Mouse (Mus musculus): ENCODE results near the gene Nfs1. TPM values are rescaled to one million over a fixed set of nuclear protein-coding genes. Genes with fewer than 3 reads are reported as not detected.
"Not testable (repeated sequence)": the region's sequence is repeated elsewhere in the genome, so short reads cannot be mapped to it uniquely, and the experiment has no call there.

Nfs1 gene
- total RNA-seq (2014; rRNA removed): 34.5 and 40.3 TPM in 2 replicates
- 34.9 and 38.5 TPM in 2 replicates for polyA plus RNA-seq (2015; fragmentation: Nextera tagmentation; extraction: Ambion mirVana)

DNA sequence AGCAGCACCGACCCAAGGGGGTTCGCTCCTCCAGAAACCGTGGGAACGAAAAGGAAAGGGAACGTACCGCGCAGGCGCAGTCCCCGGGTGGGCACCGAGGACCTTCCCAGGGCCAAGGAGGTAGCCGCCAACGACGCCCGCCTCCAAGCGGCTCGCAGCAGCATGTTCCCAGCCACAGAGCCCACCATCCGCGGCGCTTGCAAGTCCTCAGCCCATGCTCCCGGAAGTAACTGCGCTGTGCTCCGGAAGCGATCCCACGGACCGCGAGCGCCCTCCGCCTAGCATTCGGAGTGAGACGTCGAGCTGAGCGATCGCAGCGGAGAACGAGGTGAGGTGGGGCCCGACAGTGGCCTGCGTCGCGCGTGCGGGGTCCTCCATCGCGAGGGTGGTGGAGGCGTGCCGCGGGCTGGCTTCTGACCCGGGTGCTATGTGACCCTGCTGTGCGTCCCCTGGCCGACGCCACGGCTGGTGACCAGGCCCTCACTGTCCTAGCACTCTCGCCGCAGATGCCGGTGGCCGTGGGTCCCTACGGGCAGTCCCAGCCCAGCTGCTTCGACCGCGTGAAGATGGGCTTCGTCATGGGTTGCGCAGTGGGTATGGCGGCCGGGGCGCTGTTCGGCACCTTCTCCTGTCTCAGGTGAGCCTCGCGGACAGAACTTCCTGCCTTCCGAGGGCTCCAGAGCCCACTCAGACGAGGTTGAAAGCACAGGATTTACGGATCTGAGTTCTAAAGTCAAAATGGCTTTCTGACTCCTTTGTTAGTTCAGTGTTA, at the start of gene Nfs1, which contains the start of gene Romo1:
Nfs1 (minus strand) TSS at position 234 of the 772 bp plus-strand sequence.
Romo1 (plus strand) TSS at position 87 of the 772 bp plus-strand sequence.
- H3K36me3 ChIP-seq (ENCODE audit: insufficient read depth, low read length): no peaks in the 10 kb centered on the region; the same call in 1 of the 2 replicates
- no peaks in the 10 kb centered on the region for H3K27me3 ChIP-seq (ENCODE audit: insufficient read depth, low read length)
- no peaks in the 10 kb centered on the region for H3K4me1 ChIP-seq (ENCODE audit: insufficient read depth, low read length)
- DNase-seq (ENCODE audit: low spot score) (peak; percentile 97), ATAC-seq (ENCODE audit: low FRiP score) (peak; percentile 98)
- peak within 1 kb of the TSS; percentile 76 for H3K4me3 ChIP-seq (ENCODE audit: low read depth, low read length)
- peak within 1 kb of the TSS; percentile 84 for H3K9ac ChIP-seq (replicated peaks; ENCODE audit: low read length, poor library complexity, severe bottlenecking)
- peak within 1 kb of the TSS; percentile 61 for H3K4me2 ChIP-seq (ENCODE audit: low read depth, low read length, poor library complexity, severe bottlenecking)
- TF ChIP-seq CTCF (IDR thresholded peaks at IDR 0.05): peak; percentile 76
- WGBS: 2% methylated on average over 67 of the region's 70 CpGs
- peak within 1 kb of the TSS; percentile 88 for H3K27ac ChIP-seq (ENCODE audit: low read depth, low read length)
- no peaks in the 10 kb centered on the region for H3K9me3 ChIP-seq (ENCODE audit: low read length)

DNA sequence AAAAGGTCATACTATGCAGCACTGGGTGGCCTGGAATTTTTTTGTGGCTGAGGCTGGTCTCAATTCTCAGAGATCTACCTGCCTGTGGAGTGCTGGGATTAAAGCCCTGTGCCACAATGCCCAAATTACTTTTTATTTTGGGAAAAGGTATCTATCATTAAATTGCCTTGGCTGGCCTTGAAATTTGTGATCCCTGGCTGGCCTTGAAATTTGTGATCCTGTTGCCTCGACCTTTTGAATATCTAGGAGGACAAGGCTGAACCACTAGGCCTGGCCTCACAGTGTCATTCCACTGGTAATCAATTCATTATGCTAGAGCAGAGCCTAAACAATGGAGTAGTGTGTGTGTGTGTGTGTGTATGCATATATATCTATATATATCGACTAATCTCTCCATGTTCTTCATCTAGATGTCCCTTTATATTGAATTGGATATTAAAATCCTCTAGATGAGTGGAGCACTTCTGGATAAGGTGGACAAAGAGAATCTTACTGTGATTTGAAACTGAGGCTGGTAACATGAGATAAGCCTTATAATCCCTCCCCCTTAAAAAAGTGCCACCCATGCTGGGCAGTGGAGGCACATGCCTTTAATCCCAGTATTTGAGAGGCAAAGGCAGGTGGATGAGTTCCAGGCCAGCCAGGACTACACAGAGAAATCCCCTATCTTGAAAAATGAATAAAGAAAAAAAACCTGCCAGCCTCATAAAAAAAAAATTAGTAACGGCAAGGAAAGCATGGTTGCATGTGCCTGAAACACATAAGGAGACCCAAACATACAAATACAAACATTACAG, 49.3 kb upstream of the Nfs1 start:
- DNase-seq (ENCODE audit: low spot score) (no peak), ATAC-seq (ENCODE audit: low FRiP score) (no peak)
- Histone ChIP-seq H3K4me1 (ENCODE audit: insufficient read depth, low read length) (peaks cover 5% of the 10 kb centered on the region; the same call in 1 of the 2 replicates), H3K9me3 (ENCODE audit: low read length) (no peaks in the 10 kb centered on the region), H3K9ac (replicated peaks; ENCODE audit: low read length, poor library complexity, severe bottlenecking) (no peak overlapping the region), H3K4me2 (ENCODE audit: low read depth, low read length, poor library complexity, severe bottlenecking) (no peak overlapping the region), H3K4me3 (ENCODE audit: low read depth, low read length) (no peak overlapping the region), H3K36me3 (ENCODE audit: insufficient read depth, low read length) (no peaks in the 10 kb centered on the region), H3K27ac (ENCODE audit: low read depth, low read length) (no peak overlapping the region), H3K27me3 (ENCODE audit: insufficient read depth, low read length) (no peaks in the 10 kb centered on the region)
- TF ChIP-seq CTCF (IDR thresholded peaks at IDR 0.05): no peak
- WGBS: 81% methylated on average over 3 of the region's 3 CpGs

DNA sequence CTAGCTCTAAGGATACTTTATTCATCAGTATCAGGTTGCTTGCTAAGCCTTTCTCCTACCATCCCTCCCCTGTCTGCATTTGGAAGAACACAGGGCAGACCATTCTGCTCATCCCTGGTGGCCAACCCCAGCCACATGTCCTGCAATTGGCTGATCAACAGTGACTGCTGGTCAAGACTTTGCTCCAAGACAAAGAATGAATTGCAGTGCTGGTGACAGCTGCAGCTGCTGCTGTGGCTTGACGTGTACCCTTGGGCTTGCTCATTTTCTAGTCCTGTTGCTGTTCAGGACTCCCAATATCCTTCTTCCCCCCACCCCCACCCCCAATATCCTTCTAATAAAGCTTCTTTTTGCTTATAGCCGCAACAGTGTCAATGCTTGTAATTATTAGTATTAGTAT, 48.1 kb upstream of the Nfs1 start:
- Histone ChIP-seq H3K4me2 (ENCODE audit: low read depth, low read length, poor library complexity, severe bottlenecking) (no peak overlapping the region), H3K4me3 (ENCODE audit: low read depth, low read length) (no peak overlapping the region), H3K9ac (replicated peaks; ENCODE audit: low read length, poor library complexity, severe bottlenecking) (no peak overlapping the region), H3K4me1 (ENCODE audit: insufficient read depth, low read length) (no peaks in the 10 kb centered on the region), H3K9me3 (ENCODE audit: low read length) (no peaks in the 10 kb centered on the region), H3K27ac (ENCODE audit: low read depth, low read length) (no peak overlapping the region), H3K36me3 (ENCODE audit: insufficient read depth, low read length) (no peaks in the 10 kb centered on the region), H3K27me3 (ENCODE audit: insufficient read depth, low read length) (no peaks in the 10 kb centered on the region)
- DNase-seq (ENCODE audit: low spot score): no peak
- no peak for ATAC-seq (ENCODE audit: low FRiP score)
- TF ChIP-seq CTCF (IDR thresholded peaks at IDR 0.05): no peak
- WGBS: 74% methylated on average over 2 of the region's 2 CpGs

DNA sequence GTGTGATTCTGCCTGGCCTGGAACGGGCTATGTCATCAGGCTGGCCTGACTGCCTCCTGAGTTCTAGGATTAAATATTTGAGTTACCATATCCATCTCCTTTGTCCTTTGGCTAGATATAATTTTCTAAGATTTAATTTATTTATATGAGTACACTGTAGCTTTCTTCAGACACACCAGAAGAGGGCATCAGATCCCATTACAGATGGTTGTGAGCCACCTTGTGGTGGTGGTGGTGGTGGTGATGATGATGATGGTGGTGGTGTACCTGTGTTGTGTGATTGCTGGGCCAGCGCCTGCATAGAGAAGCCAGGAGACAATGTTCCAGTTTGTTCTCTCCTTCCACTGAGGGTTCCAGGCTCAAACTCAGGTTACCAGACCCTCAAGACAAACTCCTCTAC, 47.6 kb upstream of the Nfs1 start:
- Histone ChIP-seq H3K9me3 (ENCODE audit: low read length) (no peaks in the 10 kb centered on the region), H3K27ac (ENCODE audit: low read depth, low read length) (no peak overlapping the region), H3K4me3 (ENCODE audit: low read depth, low read length) (no peak overlapping the region), H3K9ac (replicated peaks; ENCODE audit: low read length, poor library complexity, severe bottlenecking) (no peak overlapping the region), H3K4me1 (ENCODE audit: insufficient read depth, low read length) (no peaks in the 10 kb centered on the region), H3K27me3 (ENCODE audit: insufficient read depth, low read length) (no peaks in the 10 kb centered on the region), H3K4me2 (ENCODE audit: low read depth, low read length, poor library complexity, severe bottlenecking) (no peak overlapping the region), H3K36me3 (ENCODE audit: insufficient read depth, low read length) (no peaks in the 10 kb centered on the region)
- ATAC-seq (ENCODE audit: low FRiP score) (no peak), DNase-seq (ENCODE audit: low spot score) (no peak)
- WGBS: 91% methylated on average over 2 of the region's 2 CpGs
- TF ChIP-seq CTCF (IDR thresholded peaks at IDR 0.05): peak; percentile 18; the same call in 1 of the 2 replicates

DNA sequence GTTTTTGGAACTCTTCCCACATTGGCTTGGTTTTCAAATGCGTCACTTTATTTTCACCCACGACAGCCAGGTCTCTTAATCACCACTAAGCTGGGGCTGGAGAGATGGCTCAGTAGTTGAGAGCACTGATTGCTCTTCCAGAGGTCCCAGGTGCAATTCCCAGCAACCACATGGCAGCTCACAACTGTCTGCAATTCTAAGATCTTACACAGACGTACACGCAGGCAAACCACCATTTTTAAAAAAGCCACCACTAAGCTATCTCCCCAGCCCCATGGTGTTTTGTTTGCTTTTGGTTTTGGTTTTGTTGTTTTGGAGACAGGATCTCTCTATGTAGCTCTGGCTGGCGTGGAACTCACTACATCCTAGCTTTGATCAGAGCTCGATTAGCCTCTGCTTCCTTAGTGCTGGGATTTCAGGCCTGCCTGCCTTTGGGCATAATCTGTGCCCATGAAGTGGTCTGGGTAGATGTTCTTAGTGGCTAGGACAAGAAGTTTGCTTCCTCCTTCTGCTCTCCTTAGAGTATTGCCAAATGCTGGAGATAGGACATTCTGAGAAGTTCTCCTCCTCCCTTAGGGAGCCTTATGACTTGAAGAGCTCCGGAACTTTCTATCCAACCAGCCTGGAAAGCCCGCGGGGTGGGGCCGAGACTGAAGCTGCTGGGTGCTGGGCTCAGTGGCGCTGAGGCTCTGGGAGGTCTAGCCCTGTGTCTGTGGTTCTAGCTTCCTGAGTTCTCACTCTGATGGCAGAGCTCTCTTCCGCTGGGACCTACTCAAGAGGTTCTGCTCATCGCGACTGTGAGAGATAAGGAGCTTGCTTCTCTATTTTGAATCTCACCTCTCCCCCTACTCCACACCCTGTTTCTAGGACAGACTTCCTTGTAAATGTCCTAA, 46.3 kb upstream of the Nfs1 start:
- DNase-seq (ENCODE audit: low spot score) (no peak), ATAC-seq (ENCODE audit: low FRiP score) (no peak)
- Histone ChIP-seq H3K4me1 (ENCODE audit: insufficient read depth, low read length) (no peaks in the 10 kb centered on the region), H3K27me3 (ENCODE audit: insufficient read depth, low read length) (no peaks in the 10 kb centered on the region), H3K36me3 (ENCODE audit: insufficient read depth, low read length) (no peaks in the 10 kb centered on the region), H3K4me2 (ENCODE audit: low read depth, low read length, poor library complexity, severe bottlenecking) (no peak overlapping the region), H3K9me3 (ENCODE audit: low read length) (no peaks in the 10 kb centered on the region), H3K9ac (replicated peaks; ENCODE audit: low read length, poor library complexity, severe bottlenecking) (no peak overlapping the region), H3K4me3 (ENCODE audit: low read depth, low read length) (no peak overlapping the region), H3K27ac (ENCODE audit: low read depth, low read length) (no peak overlapping the region)
- no peak for TF ChIP-seq CTCF (IDR thresholded peaks at IDR 0.05)
- WGBS: 82% methylated on average over 14 of the region's 14 CpGs

DNA sequence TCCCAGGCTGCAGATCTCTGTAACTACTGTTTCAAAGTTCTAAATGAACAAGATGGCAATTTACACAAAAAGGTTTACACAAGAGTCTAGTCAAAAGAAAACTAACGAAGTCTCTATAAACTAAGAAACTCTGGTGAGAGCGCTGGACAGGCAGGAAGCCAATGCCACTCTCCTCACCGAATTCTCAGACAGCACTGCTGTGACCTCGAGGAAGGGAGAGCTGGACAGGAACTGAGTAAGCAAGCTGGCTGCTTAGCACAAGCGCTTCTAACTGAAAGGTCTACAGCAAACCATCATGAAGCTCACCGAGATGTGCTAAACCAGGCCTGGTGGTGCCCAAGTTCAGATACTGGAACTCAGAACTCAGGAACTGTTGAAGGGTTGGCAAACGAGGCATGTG, 45.3 kb upstream of the Nfs1 start:
- DNase-seq (ENCODE audit: low spot score): not testable (repeated sequence)
- WGBS: 85% methylated on average over 7 of the region's 7 CpGs

More for the DNA sequence above, 45.3 kb upstream of the Nfs1 start:
- not testable (repeated sequence) for H3K4me3 ChIP-seq (ENCODE audit: low read depth, low read length); ATAC-seq (ENCODE audit: low FRiP score); H3K27me3 ChIP-seq (ENCODE audit: insufficient read depth, low read length); H3K9me3 ChIP-seq (ENCODE audit: low read length); H3K36me3 ChIP-seq (ENCODE audit: insufficient read depth, low read length); H3K4me2 ChIP-seq (ENCODE audit: low read depth, low read length, poor library complexity, severe bottlenecking); H3K9ac ChIP-seq (replicated peaks; ENCODE audit: low read length, poor library complexity, severe bottlenecking); H3K27ac ChIP-seq (ENCODE audit: low read depth, low read length); H3K4me1 ChIP-seq (ENCODE audit: insufficient read depth, low read length)

Data from midbrain, postnatal 0 days (tissue).